Mouse (Mus musculus): ENCODE measurements around the gene Nrn1.

GRCm38 (mm10) chr13:36707088-36707690 lies 27.7 kb downstream of the Nrn1 start:
- TF ChIP-seq POU5F1 (IDR thresholded peaks at IDR 0.05; ENCODE audit: borderline replicate concordance, low read length), result no peak
- no peak for TF ChIP-seq CTCF (conservative IDR thresholded peaks at IDR 0.05; ENCODE audit: low read length)
